Mouse (Mus musculus): ENCODE data around the gene Mob4. TPM values are rescaled to one million over a fixed set of nuclear protein-coding genes. Genes with fewer than 3 reads are reported as not detected.

The Mob4 gene
- total RNA-seq, 2 experiments from 2014 or later = 36.0 to 41.8 TPM

- intact Hi-C loops (cut with DNase I) = loop anchor here (2.0 to 10.0 kb wide), 2 partner anchors 42 to 1854 kb away; partner anchors contain the start of genes Hspd1 and Hspe1
- no peak for DNase-seq
Observed at GRCm38 (mm10) chr1:55130190-55130916, 678 bp upstream of the Mob4 start.

- intact Hi-C loops (cut with DNase I) = loop anchor here (2.0 to 10.0 kb wide), 2 partner anchors 43 to 1853 kb away; partner anchors contain the start of genes Hspd1 and Hspe1
- no peak for DNase-seq
Observed at GRCm38 (mm10) chr1:55131424-55132014, 488 bp downstream of the Mob4 start.

GRCm38 (mm10) chr1:55132308-55132707 is 1.3 kb downstream of the Mob4 start:
- intact Hi-C loops (cut with DNase I) = loop anchor here (10.0 kb wide), 1 partner anchor 1852 kb away; no protein-coding TSS in a partner anchor
- no peak for DNase-seq

DNA sequence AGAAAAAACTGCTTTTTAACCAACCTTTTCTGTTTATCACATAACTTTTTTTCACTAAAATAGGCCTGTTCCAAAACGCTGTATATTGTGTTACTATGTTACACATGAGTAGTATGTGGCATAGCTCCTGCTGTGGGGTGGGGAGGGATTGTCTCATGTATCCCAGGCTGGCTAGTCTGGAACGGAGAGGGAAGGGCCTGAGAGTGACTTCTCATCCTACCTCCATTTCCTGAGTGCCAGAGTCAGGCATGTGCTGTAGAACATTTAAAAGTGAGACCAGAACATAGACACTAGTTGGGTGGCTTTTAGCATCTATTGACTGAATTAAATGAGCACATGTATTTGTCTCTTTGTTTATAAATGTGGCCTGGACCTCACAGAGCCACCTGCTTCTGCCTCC is 2.1 kb downstream of the Mob4 start:
- no peak for DNase-seq
- intact Hi-C loops (cut with DNase I) = loop anchor here (10.0 kb wide), 1 partner anchor 1852 kb away; no protein-coding TSS in a partner anchor

GRCm38 (mm10) chr1:55134301-55134700 is 3.3 kb downstream of the Mob4 start:
- DNase-seq = no peak
- intact Hi-C loops (cut with DNase I) = loop anchor here (10.0 kb wide), 1 partner anchor 1850 kb away; no protein-coding TSS in a partner anchor

GRCm38 (mm10) chr1:55135846-55136245 is 4.8 kb downstream of the Mob4 start:
- intact Hi-C loops (cut with DNase I) = loop anchor here (10.0 kb wide), 1 partner anchor 1849 kb away; no protein-coding TSS in a partner anchor

DNA sequence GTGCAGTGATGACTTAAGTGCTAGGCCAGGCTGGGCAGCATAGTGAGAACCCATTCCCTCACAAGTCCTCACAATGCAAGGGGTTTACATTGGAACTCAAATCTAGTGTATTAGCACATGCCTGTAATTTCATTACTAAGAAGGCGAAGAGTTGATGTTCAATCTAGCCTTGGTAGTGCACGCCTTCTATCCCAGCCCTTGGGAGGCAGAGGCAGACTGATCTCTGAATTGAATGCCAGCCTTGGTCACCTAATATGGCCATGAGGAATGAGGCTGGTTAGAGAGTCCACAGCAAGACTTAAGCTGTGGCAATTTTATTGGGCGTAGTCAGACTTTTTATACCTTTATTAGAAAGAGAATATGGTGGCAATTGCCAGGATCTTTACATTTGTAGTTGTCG is 13.3 kb downstream of the Mob4 start:
- no peak for DNase-seq
- intact Hi-C loops (cut with DNase I) = no loop called here

More at GRCm38 (mm10) chr1:55135846-55136245, 4.8 kb downstream of the Mob4 start:
- DNase-seq = no peak

DNA sequence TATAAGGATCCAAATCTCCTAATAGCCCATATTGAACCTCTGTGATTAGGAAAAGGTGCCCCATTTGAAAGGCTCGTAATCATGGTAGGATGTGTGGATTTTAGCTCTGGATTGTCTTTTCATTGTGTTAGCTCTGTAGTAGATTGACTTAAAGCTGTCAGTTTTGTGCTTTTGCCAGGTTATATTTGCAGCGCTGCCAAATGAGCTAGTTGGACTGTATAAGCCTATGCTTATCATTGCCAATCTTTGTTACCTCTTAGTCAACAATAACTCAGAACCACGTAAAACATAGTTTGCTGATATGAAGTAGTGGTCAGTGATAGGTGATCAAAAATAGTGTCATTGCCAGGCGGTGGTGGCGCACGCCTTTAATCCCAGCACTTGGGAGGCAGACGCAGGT is 14.5 kb downstream of the Mob4 start:
- intact Hi-C loops (cut with DNase I) = no loop called here
- no peak for DNase-seq

DNA sequence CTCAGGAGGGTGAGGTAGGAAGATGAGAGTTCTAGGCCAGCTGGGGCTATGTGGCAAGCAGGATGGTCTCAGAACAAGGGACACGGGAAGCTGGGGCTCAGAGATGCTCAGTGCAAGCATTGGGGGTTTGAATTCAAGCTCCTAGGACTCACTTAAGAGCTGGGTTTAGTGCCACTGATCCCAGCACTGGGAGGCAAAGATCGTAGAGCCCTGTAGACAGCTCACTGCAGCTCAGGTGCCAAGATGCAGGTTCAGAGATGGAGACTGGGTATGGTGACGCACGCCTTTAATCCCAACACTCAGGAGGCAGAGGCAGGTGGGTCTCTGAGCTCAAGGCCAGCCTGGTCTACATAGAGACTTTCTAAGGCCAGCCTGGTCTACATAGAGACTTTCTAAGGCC is 26.3 kb downstream of the Mob4 start:
- intact Hi-C loops (cut with DNase I) = no loop called here
- DNase-seq = no peak

DNA sequence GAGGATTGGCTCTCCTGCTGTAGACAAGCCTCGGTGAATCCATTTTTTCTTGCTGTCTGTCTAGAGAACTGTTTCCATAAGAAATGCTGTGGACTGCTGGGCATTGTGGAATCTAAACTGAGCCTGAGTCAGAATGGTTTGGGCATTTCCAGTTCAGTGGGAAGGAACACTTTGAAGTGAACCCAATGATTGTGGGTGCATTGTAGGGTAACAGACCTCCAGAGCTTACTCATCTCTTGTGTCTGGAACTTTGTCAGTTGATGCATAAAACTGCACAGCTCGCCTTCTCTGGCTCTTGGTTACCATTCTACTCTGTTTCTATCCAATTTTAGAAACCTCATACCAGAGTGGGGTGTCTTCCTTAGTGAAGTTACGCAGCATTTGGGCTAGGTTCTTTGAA is 27.2 kb downstream of the Mob4 start:
- intact Hi-C loops (cut with DNase I) = no loop called here
- no peak for DNase-seq

GRCm38 (mm10) chr1:55158821-55159220 is 27.8 kb downstream of the Mob4 start:
- no peak for DNase-seq
- intact Hi-C loops (cut with DNase I) = no loop called here

- no peak for DNase-seq
- intact Hi-C loops (cut with DNase I) = no loop called here
Observed at GRCm38 (mm10) chr1:55160218-55160617, 29.2 kb downstream of the Mob4 start.

DNA sequence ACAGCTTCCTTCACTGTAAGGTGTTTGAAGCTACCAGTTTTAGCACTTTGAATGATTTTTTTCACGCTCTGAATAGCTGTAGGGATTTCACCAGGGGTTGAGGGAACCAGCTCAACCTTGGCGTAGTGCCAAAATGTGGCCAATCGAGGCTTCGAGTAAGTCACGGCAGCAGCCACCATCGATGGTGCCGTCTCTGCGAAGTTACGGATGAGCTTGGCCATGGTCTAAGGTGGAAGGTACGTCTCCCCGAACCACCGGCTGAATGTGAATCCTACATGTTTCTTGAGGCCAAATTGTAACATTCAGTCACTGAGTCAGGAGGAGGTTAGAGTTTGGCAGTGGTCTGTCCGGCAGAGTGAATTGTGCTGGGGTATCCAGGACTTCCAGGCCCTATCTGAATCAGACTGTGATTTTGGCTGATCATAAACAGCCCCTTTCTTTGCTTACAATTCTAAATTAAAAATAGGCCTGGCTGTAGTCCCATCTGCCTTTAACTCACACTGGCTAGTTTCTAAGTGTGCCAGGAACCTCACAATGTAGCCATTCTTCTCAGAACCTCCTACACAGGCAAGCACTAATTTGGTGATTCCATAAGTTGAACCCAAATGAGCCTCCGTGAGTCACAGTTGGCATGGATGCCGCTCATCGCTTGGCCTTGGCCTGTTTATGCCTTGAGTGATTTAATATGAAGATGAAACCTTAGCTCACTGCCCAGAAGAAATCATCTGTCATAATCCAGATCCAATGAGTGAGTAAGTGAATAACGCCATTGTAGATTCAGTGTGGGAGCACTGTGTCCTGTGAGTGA is 30.0 kb downstream of the Mob4 start:
- intact Hi-C loops (cut with DNase I) = no loop called here
- no peak for DNase-seq

DNA sequence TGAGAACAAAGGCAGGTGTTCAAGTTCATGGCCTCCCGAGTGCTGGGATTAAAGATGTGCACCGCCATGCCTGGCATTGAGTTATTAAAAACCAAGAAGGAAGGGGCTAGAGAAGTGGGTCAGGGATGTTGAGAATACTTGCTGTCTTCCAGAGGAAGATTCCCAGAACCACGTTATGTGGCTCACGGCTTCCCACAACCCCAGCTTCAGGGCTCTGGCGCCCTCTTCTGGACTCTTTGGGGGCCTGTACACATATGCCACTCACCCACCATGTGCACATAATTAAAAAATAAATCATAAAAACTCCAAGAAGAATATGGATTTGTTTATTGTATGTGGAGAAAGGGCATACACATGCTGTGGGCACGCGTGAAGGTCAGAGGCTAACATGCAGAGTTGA is 30.9 kb downstream of the Mob4 start:
- intact Hi-C loops (cut with DNase I) = no loop called here
- DNase-seq = no peak

- no peak for DNase-seq
- intact Hi-C loops (cut with DNase I) = no loop called here
Observed at GRCm38 (mm10) chr1:55162781-55163180, 31.8 kb downstream of the Mob4 start.

DNA sequence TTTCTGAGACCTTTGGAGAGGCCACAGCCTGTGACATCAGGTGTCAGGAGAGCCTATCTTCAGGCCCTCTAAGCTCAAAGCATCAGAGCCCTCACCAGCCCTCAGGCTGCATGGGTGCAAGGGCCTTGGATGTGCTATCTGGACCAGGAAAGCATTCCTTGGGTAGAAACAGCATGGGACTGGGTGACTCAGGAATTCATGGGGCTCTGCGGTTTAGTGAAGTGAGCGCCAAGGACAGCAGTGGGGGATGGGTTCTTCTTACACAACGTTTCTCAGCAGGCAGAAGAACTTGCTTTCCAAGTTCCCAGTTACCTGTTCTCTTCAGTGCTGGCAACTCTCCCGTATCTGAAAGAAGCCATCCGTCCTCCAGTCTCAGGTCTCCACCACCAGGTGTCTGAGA is 33.0 kb downstream of the Mob4 start:
- DNase-seq = no peak
- intact Hi-C loops (cut with DNase I) = no loop called here

DNA sequence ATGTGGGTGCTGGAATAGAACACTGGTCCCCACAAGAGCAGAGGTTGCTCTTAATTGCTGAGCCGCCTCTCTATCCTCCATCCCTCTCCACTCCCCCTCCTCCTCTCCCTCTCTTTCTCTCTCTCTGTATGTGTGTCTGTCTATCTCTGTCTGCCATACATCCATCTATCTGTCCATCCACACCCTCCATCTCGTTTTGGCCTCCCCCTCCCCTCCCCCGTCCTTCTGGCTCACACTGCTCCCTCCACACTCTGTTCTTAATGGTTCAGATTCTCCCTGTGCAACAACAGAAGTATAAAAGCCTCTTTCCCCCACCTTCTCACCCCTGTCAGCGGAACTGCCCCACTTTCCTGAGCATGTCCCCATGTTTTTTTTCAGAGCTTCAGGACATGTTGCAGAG is 36.5 kb downstream of the Mob4 start:
- intact Hi-C loops (cut with DNase I) = no loop called here
- DNase-seq = no peak

GRCm38 (mm10) chr1:55168591-55168990 is 37.6 kb downstream of the Mob4 start:
- intact Hi-C loops (cut with DNase I) = no loop called here

GRCm38 (mm10) chr1:55171361-55172325 is 40.6 kb downstream of the Mob4 start:
- no peak for DNase-seq
- intact Hi-C loops (cut with DNase I) = no loop called here

More at GRCm38 (mm10) chr1:55168591-55168990, 37.6 kb downstream of the Mob4 start:
- no peak for DNase-seq
